ENCODE assay signal across 9 mouse cellular contexts in the genomic region with DNA sequence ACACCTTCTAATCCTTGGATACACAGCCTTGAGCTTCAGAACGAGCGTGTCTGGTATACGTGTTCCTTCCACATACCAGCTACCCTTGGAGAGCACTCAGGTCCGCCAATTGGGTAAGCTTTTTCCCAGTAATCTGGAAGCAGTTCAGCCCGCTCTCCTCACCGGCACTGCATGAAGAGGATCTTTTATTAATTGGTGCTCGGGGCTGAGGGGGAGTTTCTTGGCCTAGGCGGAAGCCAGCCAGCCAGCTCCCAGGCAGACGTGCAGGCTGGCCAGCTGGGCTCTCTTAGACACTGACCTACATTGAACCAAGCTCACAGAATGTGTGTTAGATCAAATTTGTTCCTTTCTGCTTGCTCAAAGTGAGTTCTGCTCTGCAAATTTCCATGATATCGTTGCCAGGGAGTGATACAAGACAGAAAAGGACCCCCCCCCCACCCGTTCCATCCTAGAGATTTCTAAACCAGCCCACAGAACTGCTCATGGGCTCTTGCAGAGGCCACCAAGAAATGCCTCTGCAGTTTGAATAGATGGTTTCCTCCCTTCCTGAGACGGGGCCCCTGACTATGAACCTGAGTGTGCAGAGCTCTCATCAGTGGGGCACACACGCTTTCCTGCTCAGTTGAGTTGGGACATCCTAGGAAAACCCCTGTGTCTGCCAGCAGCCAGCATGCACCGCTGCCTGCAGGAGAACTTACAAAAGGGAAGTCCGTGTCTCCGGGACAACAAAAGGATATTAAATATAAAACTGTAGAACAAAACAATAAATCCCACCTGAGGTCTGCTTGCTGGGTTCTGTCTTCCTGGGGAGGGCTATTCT.
DNase-seq lines count a peak whose midpoint lies in the region; ATAC-seq and TF ChIP-seq lines count a peak whose summit lies in the region.
"Had no signal": no experiment of that assay in that cellular context is flagged by ENCODE, and none has a peak within 500 bp of the region (broad histone marks: within the 10 kb centered on the region; RNA-seq: fewer than 3 reads in every experiment).

No protein-coding gene starts in this region.

- no peak overlapping the region for H3K9ac ChIP-seq in forebrain, embryonic 16.5 days (replicated peaks; ENCODE audit: low read depth, low read length)
- H3K9ac ChIP-seq in liver, postnatal 0 days (replicated peaks), result no peak overlapping the region

- no peak overlapping the region for H3K4me3 ChIP-seq in forebrain, embryonic 16.5 days (replicated peaks; ENCODE audit: low read length)
- H3K4me3 ChIP-seq in liver, postnatal 0 days (ENCODE audit: low read depth, low read length), result no peak overlapping the region
- H3K4me3 ChIP-seq: myocyte had no signal

- H3K4me2 ChIP-seq in forebrain, embryonic 16.5 days (ENCODE audit: low read length), result no peak overlapping the region
- H3K4me2 ChIP-seq in liver, postnatal 0 days (ENCODE audit: low read depth, low read length), result no peak overlapping the region

- ATAC-seq in forebrain, embryonic 16.5 days, result peak; percentile 74; the same call in 1 of the 2 replicates
- no peak for ATAC-seq in liver, postnatal 0 days
- ATAC-seq in monocyte, adult 5-6 weeks (replicated peaks; ENCODE audit: insufficient number of reproducible peaks, low FRiP score, low TSS enrichment, poor library complexity, severe bottlenecking), result no peak

- peak; percentile 41 for DNase-seq in adrenal gland, adult 2 months
- DNase-seq in adrenal gland, adult 8-10 months, result no peak
- peak; percentile 65 to 74 for DNase-seq in heart, postnatal 14 days
- DNase-seq in layer of hippocampus, adult 11-12 months (ENCODE audit: low spot score), result peak; percentile 42
- no peak for DNase-seq in liver, postnatal 0 days
- DNase-seq in retina, adult 2 months (ENCODE audit: low read depth, low spot score), result peak; percentile 28

- no peaks in the 10 kb centered on the region for H3K9me3 ChIP-seq in forebrain, embryonic 16.5 days (ENCODE audit: control insufficient read depth, low read length)
- no peaks in the 10 kb centered on the region for H3K9me3 ChIP-seq in liver, postnatal 0 days (ENCODE audit: low read length)

- no peaks in the 10 kb centered on the region for H3K27me3 ChIP-seq in forebrain, embryonic 16.5 days (replicated peaks; ENCODE audit: control insufficient read depth, insufficient read depth, low read length)
- H3K27me3 ChIP-seq in liver, postnatal 0 days (ENCODE audit: insufficient read depth, low read length), result no peaks in the 10 kb centered on the region

- no peak for TF ChIP-seq CTCF in liver, postnatal 0 days (IDR thresholded peaks at IDR 0.05; ENCODE audit: low read depth)

- H3K4me1 ChIP-seq in forebrain, embryonic 16.5 days (replicated peaks; ENCODE audit: control insufficient read depth, insufficient read depth, low read length), result peaks cover 7% of the 10 kb centered on the region
- H3K4me1 ChIP-seq in liver, postnatal 0 days (ENCODE audit: insufficient read depth), result peaks cover 15% of the 10 kb centered on the region

- intact Hi-C loops in heart, postnatal 14 days (cut with DNase I), result no loop called here

- no peak overlapping the region for H3K27ac ChIP-seq in forebrain, embryonic 16.5 days (ENCODE audit: low read length)
- peak overlapping the region; percentile 11; the same call in 1 of the 2 replicates for H3K27ac ChIP-seq in liver, postnatal 0 days (ENCODE audit: low read depth)

- TF ChIP-seq EP300 in liver, postnatal 0 days (IDR thresholded peaks at IDR 0.05; ENCODE audit: low read depth), result no peak

- no peaks in the 10 kb centered on the region for H3K36me3 ChIP-seq in forebrain, embryonic 16.5 days (ENCODE audit: control insufficient read depth, insufficient read depth)
- no peaks in the 10 kb centered on the region; the same call in 1 of the 2 replicates for H3K36me3 ChIP-seq in liver, postnatal 0 days (replicated peaks; ENCODE audit: insufficient read depth, low read length)

- WGBS in forebrain, embryonic 16.5 days, result 34% methylated on average over 16 of the region's 16 CpGs
- WGBS in liver, postnatal 0 days (ENCODE audit: insufficient replicate concordance), result 58% methylated on average over 16 of the region's 16 CpGs

Comparison
In these comparisons a context has a peak if more than half of its experiments do, and no peak if none do; other contexts are left out.
1. DNase-seq: peak in adrenal gland, adult 2 months (single experiment), heart, postnatal 14 days (2 of 2), layer of hippocampus, adult 11-12 months (single experiment) and retina, adult 2 months (single experiment); none in adrenal gland, adult 8-10 months (single experiment) and liver, postnatal 0 days (single experiment).